7 mouse cellular contexts compared by ENCODE assay signal in genomic region chr2:30691857-30692560, GRCm38 (mm10).
DNase-seq lines count a peak whose midpoint lies in the region; ATAC-seq lines count a peak whose summit lies in the region.

No protein-coding gene starts in this region.

- no peak overlapping the region; the same call in 1 of the 2 replicates for H3K9ac ChIP-seq in intestine, embryonic 14.5 days (ENCODE audit: low read length)
- H3K9ac ChIP-seq in stomach, embryonic 14.5 days (replicated peaks; ENCODE audit: low read depth, low read length) = no peak overlapping the region

- no peaks in the 10 kb centered on the region for H3K36me3 ChIP-seq in intestine, embryonic 14.5 days (ENCODE audit: control insufficient read depth, insufficient read depth, low read length)
- H3K36me3 ChIP-seq in midbrain, embryonic 10.5 days = no peaks in the 10 kb centered on the region
- no peaks in the 10 kb centered on the region for H3K36me3 ChIP-seq in stomach, embryonic 14.5 days (ENCODE audit: control insufficient read depth, insufficient read depth, low read length)

- H3K4me3 ChIP-seq in intestine, embryonic 14.5 days (ENCODE audit: low read depth, low read length) = no peak overlapping the region
- H3K4me3 ChIP-seq in midbrain, embryonic 10.5 days = peak overlapping the region; percentile 55
- H3K4me3 ChIP-seq in stomach, embryonic 14.5 days (ENCODE audit: low read depth, low read length) = no peak overlapping the region

- H3K4me2 ChIP-seq in intestine, embryonic 14.5 days (ENCODE audit: low read length) = peak overlapping the region; percentile 62
- H3K4me2 ChIP-seq in stomach, embryonic 14.5 days (replicated peaks; ENCODE audit: low read depth, low read length) = peak overlapping the region; percentile 59; the same call in 1 of the 2 replicates

- no peaks in the 10 kb centered on the region for H3K9me3 ChIP-seq in intestine, embryonic 14.5 days (ENCODE audit: control insufficient read depth, low read length)
- H3K9me3 ChIP-seq in midbrain, embryonic 10.5 days (replicated peaks) = no peaks in the 10 kb centered on the region
- no peaks in the 10 kb centered on the region for H3K9me3 ChIP-seq in stomach, embryonic 14.5 days (ENCODE audit: control insufficient read depth, low read depth, low read length)

- peak; percentile 97 for DNase-seq in adrenal gland, postnatal 25 days
- DNase-seq in cerebellum, postnatal 36 days = peak; percentile 99 to 100
- DNase-seq in gastrocnemius, postnatal 4 days (ENCODE audit: low spot score in 2 of 2) = peak; percentile 70 to 83
- peak; percentile 60 for DNase-seq in intestine, embryonic 14.5 days (ENCODE audit: low spot score)
- peak; percentile 84 to 92 for DNase-seq in left cerebral cortex, postnatal 10 days (ENCODE audit: extremely low spot score in 1 of 2, low spot score in 2 of 2)
- peak; percentile 56 for DNase-seq in midbrain, embryonic 10.5 days (ENCODE audit: low spot score)

- intact Hi-C loops in left cerebral cortex, postnatal 10 days (cut with DNase I) = loop anchor here (5.0 kb wide), 1 partner anchor 35 kb away; no protein-coding TSS in a partner anchor

- H3K27ac ChIP-seq in intestine, embryonic 14.5 days (ENCODE audit: low read depth) = peak overlapping the region; percentile 99
- peak overlapping the region; percentile 99 for H3K27ac ChIP-seq in midbrain, embryonic 10.5 days (replicated peaks)
- peak overlapping the region; percentile 99 for H3K27ac ChIP-seq in stomach, embryonic 14.5 days (ENCODE audit: low read length)

- WGBS in intestine, embryonic 14.5 days = 14% methylated on average over 11 of the region's 11 CpGs
- 10% methylated on average over 11 of the region's 11 CpGs for WGBS in midbrain, embryonic 10.5 days
- 8% methylated on average over 11 of the region's 11 CpGs for WGBS in stomach, embryonic 14.5 days

- peaks cover 47% of the 10 kb centered on the region for H3K4me1 ChIP-seq in intestine, embryonic 14.5 days (replicated peaks; ENCODE audit: control insufficient read depth, insufficient read depth, low read length)
- H3K4me1 ChIP-seq in midbrain, embryonic 10.5 days = peaks cover 96% of the 10 kb centered on the region
- peaks cover 43% of the 10 kb centered on the region for H3K4me1 ChIP-seq in stomach, embryonic 14.5 days (ENCODE audit: control insufficient read depth, insufficient read depth, low read length)

- no peak for ATAC-seq in intestine, embryonic 14.5 days (replicated peaks; ENCODE audit: low FRiP score, low TSS enrichment, low read depth)
- ATAC-seq in stomach, embryonic 14.5 days (ENCODE audit: insufficient number of reproducible peaks, insufficient read depth, low FRiP score, low read depth) = 0 out of 2 replicates have a peak, but pooled peaks have one; percentile 3

- no peaks in the 10 kb centered on the region for H3K27me3 ChIP-seq in intestine, embryonic 14.5 days (replicated peaks; ENCODE audit: control insufficient read depth, insufficient read depth, low read length)
- H3K27me3 ChIP-seq in midbrain, embryonic 10.5 days (ENCODE audit: low read depth, poor library complexity, severe bottlenecking) = 0 out of 2 replicates have a peak, but pooled peaks cover 5% of the 10 kb centered on the region
- no peaks in the 10 kb centered on the region for H3K27me3 ChIP-seq in stomach, embryonic 14.5 days (ENCODE audit: control insufficient read depth, insufficient read depth, low read length)
